Mouse (Mus musculus): Measurements from ENCODE around the gene Il33.
"Not testable (repeated sequence)": the region's sequence is repeated elsewhere in the genome, so short reads cannot be mapped to it uniquely, and the experiment has no call there.

The Il33 gene

DNA sequence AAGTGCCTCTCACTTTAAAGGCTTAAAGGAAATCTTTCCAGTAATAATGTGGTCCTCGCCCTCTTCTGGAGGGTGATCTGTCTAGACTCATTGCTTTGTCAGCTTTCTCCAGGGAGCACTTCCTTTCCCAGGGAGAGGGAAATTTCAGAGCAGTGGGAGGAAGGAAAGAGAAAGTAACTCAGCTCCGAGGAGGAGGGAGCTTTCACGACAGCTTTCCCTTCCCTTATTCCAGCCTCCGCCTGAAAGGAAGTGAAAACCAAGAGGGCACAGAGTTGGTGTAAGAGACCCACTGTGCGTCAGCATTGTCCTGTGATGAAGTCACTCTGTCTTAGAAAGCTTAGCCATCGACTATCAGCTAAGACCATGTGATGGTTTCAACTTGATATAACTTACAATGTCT is 15.3 kb downstream of the Il33 start:
- no peak for DNase-seq (ENCODE audit: low spot score)

DNA sequence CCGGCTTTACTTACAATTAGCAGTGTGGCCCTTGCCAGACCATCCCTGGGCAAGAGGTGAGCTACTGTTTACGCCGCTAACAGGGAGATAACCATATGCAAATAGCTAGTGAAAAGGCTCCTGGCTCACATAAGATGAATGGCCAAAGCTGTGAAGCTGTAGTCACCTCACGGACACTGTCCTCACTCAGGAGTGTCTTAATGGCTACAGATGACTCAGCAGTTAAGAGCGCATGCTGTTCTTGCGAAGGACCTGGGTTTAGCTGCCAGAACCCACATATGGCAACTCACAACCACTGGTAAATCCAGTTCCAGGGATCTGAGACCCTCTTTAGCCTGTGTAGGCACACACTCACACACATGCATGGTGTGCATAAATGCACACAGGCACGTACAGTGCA is 16.3 kb downstream of the Il33 start:
- no peak for DNase-seq (ENCODE audit: low spot score)

DNA sequence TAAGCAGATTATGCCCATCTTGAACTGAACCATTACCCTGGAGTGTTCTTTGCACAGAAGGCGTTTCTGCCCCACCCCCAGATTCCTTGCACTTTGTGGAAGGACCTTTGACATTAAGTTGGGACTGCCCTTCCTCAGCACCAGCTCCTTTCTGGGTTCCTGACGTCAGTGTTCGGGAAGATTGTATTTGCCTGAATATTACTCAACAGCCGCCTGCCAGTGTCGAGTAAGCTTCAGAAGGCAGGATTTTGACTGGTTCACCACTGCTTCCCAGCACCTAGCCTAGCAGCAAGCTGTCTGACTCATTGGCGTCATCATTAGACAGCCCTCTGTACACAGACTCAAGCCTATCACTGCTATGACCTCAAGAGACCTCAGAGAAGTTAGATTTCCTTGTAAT is 17.4 kb downstream of the Il33 start:
- DNase-seq (ENCODE audit: low spot score) = no peak

DNA sequence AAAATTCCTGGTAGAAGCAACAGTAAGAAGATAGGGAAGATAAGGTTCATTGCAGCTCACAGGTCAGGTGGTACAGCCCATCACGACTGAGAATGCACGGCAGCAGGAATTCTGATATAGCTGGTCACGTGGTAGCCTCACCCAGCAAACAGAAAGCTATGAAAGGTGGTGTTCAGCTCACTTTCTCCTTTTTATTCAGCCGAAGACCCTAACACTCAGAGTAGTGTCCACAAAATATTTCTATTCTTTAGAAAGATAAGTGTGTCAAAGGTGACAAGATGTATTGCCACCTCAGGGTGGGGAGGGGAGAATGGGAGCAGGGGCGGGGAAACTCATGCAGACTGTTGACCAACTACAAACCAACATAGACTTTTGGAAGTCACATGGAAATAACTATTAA is 19.5 kb downstream of the Il33 start:
- DNase-seq (ENCODE audit: low spot score) = no peak

DNA sequence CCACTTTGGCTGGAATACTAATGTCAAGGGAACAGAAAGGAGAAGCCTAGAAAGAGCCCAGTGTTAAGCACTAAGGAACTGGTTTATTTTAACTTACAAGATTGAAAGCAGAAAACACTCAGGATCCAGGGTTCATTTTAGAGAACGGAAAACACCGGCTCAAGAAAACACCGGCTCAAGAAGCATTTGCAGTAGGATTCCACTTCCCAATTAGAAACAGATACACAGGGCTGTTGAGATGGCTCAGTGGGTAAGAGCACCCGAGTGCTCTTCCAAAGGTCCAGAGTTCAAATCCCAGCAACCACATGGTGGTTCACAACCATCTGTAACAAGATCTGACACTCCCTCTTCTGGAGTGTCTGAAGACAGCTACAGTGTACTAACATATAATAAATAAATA is 20.0 kb downstream of the Il33 start:
- not testable (repeated sequence) for DNase-seq (ENCODE audit: low spot score)

DNA sequence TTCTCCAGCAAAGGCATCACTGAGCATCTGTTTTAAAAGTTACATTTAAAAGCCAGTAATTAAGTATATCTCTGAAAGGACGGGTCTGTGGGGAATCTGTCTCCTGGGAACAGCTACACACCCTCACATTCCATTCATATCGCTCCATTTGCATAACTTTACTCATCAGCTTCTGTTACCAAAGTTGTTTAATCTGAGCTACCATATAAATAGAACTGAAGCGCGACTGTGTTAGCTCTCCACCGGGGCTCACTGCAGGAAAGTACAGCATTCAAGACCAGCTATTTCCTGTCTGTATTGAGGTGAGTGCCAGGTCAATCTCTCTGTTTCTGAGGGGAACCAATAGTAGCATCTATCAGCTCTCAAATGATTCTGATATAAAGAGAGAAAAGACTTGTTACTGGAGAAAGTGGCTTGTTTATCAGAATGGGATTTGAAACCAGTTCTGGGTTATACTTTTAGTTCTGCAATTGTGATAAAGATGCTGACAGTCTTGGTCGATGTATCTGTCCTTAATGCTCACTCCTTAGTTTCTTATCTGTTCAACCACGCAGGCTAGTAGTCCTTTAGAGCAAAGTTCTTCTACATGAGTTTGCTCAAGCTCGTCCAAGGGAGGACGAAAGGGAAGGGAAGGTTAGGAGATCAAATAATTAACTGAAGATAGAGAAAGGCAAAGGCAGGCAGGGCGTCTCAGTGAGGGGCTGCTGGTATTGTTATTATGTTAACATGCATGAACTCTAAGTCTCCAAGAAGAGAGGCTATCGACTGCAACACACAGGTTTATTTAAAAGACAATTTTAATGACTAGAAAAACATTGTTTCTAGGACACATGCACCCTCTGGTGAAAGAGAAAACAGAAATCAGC is 20.9 kb downstream of the Il33 start:
- no peak for DNase-seq (ENCODE audit: low spot score)

DNA sequence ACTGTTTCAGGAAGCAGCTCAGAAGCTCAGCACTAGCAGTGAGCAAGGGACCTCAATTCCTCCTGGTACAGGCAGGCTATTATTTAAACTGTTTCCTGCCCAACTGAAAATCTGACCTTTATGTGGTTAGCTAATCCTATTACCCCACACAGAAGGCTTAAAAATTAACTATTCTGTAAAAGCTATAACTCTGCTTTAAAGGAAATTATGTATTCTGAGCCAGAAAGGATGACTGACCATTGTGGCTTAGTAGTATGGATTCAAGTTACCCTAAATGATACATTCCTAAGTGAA is 21.5 kb downstream of the Il33 start:
- DNase-seq (ENCODE audit: low spot score) = no peak

DNA sequence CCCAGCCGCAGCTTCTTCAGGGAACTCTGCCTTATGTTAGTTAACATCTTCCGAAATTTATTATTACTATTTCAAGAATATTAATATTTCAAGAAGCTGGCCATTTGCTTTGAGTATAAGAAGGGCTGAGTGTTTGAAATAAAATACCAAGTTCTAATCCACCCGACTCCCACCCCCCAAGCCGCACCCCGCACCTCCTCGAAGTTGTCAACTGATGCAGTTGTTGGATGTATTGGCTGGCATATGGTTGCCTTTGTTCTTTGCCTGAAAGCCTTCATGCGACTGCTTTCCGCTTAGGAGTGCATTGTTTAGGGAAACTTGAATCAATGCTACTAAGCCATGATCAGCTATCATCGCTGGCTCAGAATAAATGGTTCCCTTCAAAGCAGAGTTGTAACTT is 22.1 kb downstream of the Il33 start:
- DNase-seq (ENCODE audit: low spot score) = no peak

DNA sequence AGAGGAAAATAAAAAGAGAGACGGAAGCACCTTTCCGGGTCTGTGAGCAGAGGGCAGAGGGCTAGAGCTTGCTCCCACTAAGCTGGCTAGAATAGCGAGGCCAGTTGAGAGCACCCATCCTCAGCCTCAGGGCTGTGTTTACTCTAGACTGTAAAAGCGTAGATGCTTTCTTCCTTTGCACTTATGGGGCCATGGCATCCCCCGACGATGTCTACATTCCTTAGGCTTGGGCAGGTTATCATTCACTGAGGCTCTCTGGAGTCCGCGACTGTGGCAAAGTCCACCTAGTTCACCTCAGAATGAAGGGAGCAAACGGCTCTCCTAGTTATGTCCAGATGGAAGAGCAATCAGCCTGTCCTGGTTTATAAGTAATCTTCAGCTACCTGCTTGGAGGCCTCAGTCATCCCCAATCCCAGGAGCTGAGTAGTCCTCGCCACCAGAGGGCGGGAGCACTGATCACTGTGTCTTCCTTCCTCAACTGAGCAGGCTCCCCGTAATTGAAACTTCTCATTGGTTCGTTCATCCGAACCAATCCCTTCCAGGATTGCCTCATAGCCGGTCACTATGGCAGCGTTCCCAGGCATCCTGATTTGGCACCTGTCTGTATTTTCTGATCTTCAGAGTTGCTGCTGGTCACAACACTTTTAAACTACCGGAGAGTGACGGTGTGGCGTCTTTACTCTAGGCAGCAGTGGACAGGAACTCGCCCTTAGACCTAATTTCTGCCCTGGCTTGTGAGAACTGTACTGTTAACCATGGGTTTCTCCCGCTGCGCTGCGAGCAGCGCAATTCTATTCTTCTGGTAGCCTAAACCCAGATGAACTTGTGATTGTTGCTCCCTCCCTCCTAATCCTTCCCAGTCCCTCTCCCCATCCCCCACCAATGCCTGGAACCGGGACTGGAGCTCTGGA is 23.2 kb downstream of the Il33 start:
- DNase-seq (ENCODE audit: low spot score) = peak; percentile 81

DNA sequence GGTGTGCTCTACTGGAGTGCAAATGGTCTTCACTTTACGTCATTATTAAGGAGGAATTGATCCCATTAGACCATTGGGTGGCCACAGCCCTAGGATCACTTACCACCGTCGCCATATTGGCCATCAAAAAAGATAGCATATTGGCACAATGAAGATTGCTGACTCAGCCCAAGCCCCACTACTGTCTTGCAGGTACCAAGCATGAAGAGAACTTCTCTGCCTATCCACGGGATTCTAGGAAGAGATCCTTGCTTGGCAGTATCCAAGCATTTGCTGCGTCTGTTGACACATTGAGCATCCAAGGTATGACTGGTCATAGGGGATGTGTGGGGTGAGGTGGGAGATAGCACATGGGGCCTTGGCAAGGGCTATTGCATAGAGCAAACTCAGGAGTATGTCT is 27.6 kb downstream of the Il33 start:
- no peak for DNase-seq (ENCODE audit: low spot score)

DNA sequence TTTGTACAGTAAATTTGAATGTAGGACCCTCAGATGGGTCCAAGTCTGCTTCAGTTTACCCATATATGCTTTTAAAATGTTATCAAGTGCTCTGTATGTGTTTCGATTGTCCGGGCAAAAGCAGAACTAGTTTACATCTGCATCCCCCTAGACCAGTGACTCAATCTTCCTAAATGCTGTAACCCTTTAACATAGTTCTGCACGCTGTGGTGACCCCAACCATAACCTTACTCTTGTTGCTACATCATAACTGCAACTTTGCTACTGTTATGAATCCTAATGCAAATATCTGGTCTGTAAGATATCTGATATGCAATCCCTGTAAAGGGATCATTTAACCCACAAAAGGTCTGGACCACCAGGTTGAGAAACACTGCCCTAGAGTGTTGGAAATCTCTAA is 28.9 kb downstream of the Il33 start:
- no peak for DNase-seq (ENCODE audit: low spot score)

DNA sequence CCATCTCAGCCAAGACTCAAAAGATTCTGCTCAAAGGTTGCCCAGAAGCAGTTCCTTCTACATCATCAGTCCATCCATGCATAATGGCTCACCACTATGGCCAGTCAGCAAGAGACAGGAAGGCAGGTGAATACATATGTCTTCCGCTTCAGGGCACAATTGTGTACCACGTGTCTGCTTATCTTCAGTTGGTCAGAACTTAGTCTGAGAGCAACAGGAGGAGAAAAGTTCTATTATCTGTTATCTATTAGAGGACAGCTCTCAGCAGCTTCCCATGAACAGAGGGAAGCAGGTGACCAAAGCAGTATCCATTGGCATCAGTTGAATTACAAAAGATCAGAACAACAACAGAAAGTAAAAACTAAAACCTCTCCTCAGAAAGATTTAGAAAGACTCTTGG is 30.5 kb downstream of the Il33 start:
- DNase-seq (ENCODE audit: low spot score) = no peak

DNA sequence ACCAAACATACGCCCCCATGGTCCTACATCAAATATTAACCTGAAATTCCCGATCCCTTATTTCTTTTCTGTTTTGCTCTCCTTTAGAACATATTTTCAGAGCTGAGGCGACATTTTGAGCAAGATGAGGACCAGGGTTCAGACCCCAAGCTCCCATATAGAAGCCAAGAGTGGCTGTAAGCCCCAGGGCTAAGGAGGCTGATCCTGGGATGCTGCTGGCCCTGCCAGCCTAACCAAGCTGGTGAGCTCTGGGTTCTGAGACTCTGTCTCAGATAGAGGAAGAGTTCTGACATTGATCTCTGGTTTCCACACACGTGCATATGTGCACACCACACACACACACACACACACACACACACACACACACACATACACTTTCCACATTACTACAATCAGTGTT is 36.0 kb downstream of the Il33 start:
- DNase-seq (ENCODE audit: low spot score) = no peak

DNA sequence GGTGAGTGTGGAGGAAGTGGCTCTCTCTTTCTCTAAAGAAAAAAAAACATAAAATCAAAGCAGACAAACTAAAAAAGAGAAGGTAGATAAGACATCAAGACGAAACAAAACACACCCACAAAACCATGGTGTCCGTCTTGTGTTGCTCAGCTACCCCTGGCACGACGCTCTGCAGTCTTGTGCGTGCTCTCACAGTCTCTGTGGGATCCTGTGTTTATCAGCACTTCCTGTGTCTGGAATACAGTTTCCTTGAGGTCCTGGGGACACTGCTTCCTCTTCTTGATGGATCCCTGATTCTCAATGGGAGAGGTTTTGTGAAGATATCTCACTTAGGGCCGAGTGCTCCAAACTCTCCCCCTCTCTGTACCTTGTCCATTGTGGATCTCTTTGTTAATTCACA is 36.9 kb downstream of the Il33 start:
- no peak for DNase-seq (ENCODE audit: low spot score)

DNA sequence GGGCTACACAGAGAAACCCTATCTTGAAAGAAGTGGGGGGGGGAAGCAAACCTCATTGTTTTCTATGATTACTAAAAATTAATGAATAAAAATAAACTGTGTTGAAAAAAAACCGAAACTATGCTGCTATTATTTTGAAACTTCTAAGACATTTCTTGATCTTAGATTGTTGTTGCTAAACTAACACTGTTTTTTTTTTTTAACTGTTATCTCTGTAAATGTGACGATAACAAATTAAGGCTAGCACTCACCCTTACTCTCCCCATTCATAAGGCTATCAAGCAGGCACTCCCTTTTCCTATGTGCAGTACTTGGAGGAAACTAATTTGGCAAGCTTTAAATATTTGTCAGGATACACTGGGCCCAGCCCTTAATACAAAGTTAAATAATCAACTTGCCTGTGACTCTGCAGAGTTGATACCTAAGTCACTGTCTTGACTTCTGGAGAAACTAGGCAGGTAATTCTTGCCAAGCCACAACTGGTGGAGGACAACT is 38.7 kb downstream of the Il33 start:
- no peak for DNase-seq (ENCODE audit: low spot score)

DNA sequence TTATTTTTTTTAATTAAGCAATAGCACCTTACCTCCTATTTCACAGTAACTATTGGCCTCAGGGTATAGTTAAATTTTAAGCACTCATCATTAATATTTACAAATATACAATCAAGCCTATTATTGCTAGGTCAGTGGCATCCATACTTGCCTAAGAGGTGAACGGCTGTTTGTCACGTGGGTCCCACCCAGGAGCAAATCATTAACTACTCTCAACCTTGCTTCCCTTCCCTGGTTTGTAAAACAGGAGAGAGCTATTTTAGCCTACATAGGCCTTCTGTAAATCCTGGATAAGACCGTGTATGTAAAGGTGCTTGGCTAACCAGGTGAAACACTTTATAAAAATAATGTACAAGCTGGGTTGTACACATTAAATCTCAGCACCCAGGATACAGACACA is 43.0 kb downstream of the Il33 start:
- DNase-seq (ENCODE audit: low spot score) = no peak

DNA sequence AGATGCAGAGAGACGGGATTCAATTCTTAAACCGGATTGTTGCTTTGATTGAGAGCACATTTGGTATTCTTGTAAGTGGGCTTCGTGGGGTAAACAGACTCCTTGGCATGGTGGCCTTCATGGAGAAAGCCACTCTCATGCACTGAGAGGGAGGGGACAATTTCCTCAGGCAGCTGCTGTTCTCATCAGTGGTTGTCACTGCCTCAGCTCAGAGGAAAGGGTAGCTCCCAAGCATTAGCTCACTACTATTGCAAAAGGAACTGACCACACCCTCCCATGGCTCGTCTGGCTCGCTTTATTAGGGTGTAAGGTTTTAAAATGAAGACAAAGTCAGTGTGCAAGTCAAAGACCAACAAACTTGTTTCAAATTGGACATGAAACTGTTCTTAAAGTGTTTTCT is 48.5 kb downstream of the Il33 start:
- no peak for DNase-seq (ENCODE audit: low spot score)

DNA sequence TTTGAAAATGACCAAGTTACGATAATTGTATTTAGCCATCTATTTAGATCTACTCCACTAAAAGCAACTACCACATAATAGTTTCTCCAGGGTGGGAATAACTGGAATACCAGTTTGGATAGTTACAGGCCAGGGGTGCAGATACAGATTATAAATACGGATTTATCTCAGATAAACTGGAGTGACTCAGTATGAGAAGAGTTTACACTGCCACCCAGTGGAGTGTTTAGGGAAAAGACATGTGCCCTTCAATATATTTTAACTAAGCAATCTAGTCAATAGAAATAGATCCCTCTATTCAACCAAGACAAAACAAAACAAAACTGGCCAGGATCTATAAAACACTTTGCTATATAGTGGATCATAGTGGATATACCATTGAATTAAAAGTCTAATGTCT is 53.9 kb downstream of the Il33 start:
- peak; percentile 56 for DNase-seq (ENCODE audit: low spot score)

DNA sequence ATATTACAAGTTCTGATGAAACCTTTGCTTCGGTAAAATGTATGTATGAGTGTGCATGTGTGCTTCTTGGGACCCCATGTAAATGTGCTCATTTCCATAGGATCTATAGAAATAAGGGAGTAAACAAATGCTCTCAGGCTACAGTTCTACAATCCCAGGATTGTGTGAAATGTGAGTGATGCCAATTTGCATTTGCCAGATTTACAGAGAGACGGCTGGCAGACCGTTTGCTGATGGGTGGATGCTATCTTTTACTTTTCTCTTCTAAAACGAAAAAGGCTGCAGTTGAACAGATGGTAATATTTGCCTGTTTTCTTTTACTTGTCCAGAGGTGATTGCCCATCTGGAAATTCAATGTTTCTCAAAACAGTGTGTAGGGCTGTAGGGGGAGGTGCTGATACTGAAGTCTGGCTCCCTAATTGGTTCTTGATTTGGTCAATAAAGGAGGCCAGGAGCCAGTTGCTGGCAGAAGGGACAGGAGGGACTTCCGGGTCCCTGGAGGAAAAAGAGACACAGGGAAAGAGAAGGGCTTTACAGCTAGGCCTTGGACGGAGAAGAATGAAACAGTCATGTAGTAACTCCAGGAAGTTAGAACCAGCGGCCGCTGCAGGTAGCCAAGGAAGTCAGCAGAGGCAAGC is 54.7 kb downstream of the Il33 start:
- no peak for DNase-seq (ENCODE audit: low spot score)

DNA sequence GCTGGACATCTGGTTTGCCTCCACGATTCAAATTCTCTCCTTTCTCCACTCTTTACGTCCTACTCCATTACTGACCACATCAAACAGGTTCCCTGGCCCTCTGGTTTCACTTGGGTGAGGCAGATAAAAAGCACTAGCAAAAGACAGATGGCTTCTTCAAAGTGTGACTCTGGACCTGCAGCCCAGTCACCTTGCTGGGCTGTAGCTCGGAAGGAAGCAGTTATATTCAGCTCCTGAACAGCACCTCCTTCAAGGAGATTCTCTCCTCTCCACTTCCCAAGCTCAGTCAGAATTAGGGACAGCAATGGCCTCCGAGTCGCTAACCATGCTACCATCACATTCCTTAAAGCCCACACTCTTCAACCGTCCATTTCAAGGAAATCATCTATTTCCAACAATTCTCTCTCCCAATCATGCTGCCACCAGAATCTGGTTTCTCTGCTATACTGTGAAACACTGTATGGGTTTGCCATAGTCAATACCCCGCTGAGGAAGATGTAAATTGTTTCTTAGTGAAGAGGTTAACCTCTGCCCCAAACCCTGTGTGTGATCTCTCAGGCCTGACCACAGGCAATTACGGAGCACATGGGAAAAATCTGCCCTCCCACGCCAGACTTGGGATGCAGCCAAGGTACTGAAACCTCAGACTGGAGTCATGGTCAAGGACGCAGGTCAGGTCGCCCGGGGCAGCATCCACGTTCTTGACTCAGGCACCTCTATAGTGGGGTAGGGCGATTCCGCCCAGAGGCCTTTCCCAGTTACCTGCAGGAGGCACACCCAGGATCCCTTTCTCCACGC is 59.5 kb downstream of the Il33 start:
- DNase-seq (ENCODE audit: low spot score) = no peak

DNA sequence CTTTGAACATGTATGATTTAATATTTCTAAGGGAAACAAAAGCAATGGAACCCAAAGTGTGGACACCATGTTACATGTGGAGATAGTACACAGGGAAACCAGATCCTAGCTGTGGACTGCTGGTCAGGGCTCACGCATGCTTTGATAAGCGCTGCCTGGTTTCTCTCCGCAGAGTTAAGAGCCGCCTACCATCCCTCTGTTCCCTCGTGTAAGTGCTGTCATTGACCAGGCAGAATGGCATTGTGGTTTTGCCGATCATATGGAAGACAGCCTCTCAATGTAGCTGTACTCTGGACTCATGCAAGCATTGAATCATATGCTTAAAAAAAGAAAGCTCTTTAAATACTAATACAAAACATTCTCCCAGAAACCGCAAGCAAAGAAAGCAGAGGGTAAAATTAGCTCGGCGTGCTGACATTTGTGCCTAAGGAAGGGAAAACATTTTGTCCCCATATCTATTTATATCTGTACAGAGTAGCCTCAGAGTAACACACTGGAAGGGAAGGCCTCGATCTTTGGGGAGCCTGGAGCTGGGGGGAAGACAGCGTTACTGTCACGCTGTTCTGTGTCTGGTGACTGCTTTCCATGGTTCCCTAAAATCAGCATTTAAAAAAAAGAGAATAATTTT is 61.7 kb downstream of the Il33 start:
- DNase-seq (ENCODE audit: low spot score) = no peak
